Mouse (Mus musculus) kidney, postnatal 0 days (tissue): ENCODE measurements around the gene Med15. TPM values are rescaled to one million over a fixed set of nuclear protein-coding genes. Genes with fewer than 3 reads are reported as not detected.

Experiments used
- ATAC-seq: fragments of 200-750 bp; cut with Nextera tagmentation; replicated peaks from 2 replicates; pipeline ENCODE4 v1.8.0; 2017; ENCODE audit warnings: low read depth, moderate number of reproducible peaks, moderate TSS enrichment, moderate library complexity; ENCODE audit not compliant: low FRiP score
- DNase-seq: peaks from one replicate; pipeline ENCODE4 v3.0.0-alpha.2; 2016; ENCODE audit warnings: low spot score
- H3K27ac ChIP-seq: fragments of 300-500 bp; sonication (generic); 2 replicates; pipeline ENCODE4 v1.5.1; 2014; ENCODE audit warnings: mild to moderate bottlenecking
- H3K27me3 ChIP-seq: fragments of 300-500 bp; sonication (generic); 2 replicates; pipeline ENCODE4 v1.6.1; 2014; ENCODE audit warnings: low read length, mixed read lengths; ENCODE audit not compliant: insufficient read depth
- H3K36me3 ChIP-seq: fragments of 300-500 bp; sonication (generic); 2 replicates; pipeline ENCODE4 v1.6.1; 2014; ENCODE audit warnings: low read length, mixed read lengths; ENCODE audit not compliant: insufficient read depth
- H3K4me1 ChIP-seq: fragments of 300-500 bp; sonication (generic); replicated peaks from 2 replicates; pipeline ENCODE4 v1.6.1; 2014; ENCODE audit warnings: antibody characterized with exemption, low read length, mixed read lengths; ENCODE audit not compliant: insufficient read depth
- H3K4me2 ChIP-seq: fragments of 300-500 bp; sonication (generic); 2 replicates; pipeline ENCODE4 v1.6.1; 2014; ENCODE audit warnings: mild to moderate bottlenecking, low read length, moderate library complexity, mixed read lengths
- H3K4me3 ChIP-seq: fragments of 300-500 bp; sonication (generic); replicated peaks from 2 replicates; pipeline ENCODE4 v1.5.1; 2014; ENCODE audit warnings: low read depth, low read length
- H3K9ac ChIP-seq: fragments of 300-500 bp; sonication (generic); 2 replicates; pipeline ENCODE4 v1.6.1; 2014; ENCODE audit warnings: low read depth, low read length
- H3K9me3 ChIP-seq: fragments of 300-500 bp; sonication (generic); replicated peaks from 2 replicates; pipeline ENCODE4 v1.6.1; 2016; ENCODE audit warnings: low read length, inconsistent platforms, mixed read lengths
- CTCF ChIP-seq: IDR thresholded peaks from 2 replicates; pipeline ENCODE4 v1.5.1; 2016; ENCODE audit warnings: antibody characterized with exemption, low read depth, mild to moderate bottlenecking, moderate library complexity
- WGBS: fragments of 180-500 bp; shearing (Covaris S2); extraction: QIAGEN DNeasy Blood & Tissue Kit; methylation state at CpG from one replicate; pipeline ENCODE4 v1.1.7; 2014; 5-methylcytosine and 5-hydroxymethylcytosine counted together
- polyA plus RNA-seq: library from polyadenylated mRNA; unstranded; fragments of >200 nt; fragmentation: Nextera tagmentation; extraction: Ambion mirVana; gene quantifications from 2 replicates; pipeline ENCODE4 v1.2.1, GENCODE M21; 2015

Med15 gene
- polyA plus RNA-seq, 1 experiment from 2014 or later: 29.4 TPM

GRCm38 (mm10) chr16:17639951-17640350 lies 92.7 kb downstream of the Med15 start:
- Histone ChIP-seq H3K36me3 (peaks cover 52% of the 10 kb centered on the region), H3K9me3 (no peaks in the 10 kb centered on the region), H3K4me1 (no peaks in the 10 kb centered on the region), H3K27me3 (no peaks in the 10 kb centered on the region), H3K27ac (no peak overlapping the region), H3K4me2 (no peak overlapping the region), H3K4me3 (no peak overlapping the region), H3K9ac (no peak overlapping the region)
- WGBS: 92% methylated on average over 6 of the region's 6 CpGs
- ATAC-seq: no peak
- DNase-seq: no peak
- TF ChIP-seq CTCF: no peak

- Histone ChIP-seq H3K9ac (no peak overlapping the region), H3K4me3 (no peak overlapping the region), H3K36me3 (peaks cover 52% of the 10 kb centered on the region), H3K9me3 (no peaks in the 10 kb centered on the region), H3K27ac (no peak overlapping the region), H3K4me1 (no peaks in the 10 kb centered on the region), H3K27me3 (no peaks in the 10 kb centered on the region), H3K4me2 (no peak overlapping the region)
- WGBS: 95% methylated on average over 3 of the region's 3 CpGs
- TF ChIP-seq CTCF: no peak
- DNase-seq: no peak
- no peak for ATAC-seq
These were observed 93.6 kb downstream of the Med15 start for GRCm38 (mm10) chr16:17639081-17639480.

GRCm38 (mm10) chr16:17638036-17638628 lies 94.6 kb downstream of the Med15 start:
- Histone ChIP-seq H3K36me3 (peaks cover 52% of the 10 kb centered on the region), H3K27me3 (no peaks in the 10 kb centered on the region), H3K4me3 (no peak overlapping the region), H3K4me1 (no peaks in the 10 kb centered on the region), H3K27ac (no peak overlapping the region), H3K9me3 (no peaks in the 10 kb centered on the region), H3K9ac (no peak overlapping the region), H3K4me2 (no peak overlapping the region)
- no peak for DNase-seq
- 92% methylated on average over 9 of the region's 9 CpGs for WGBS
- TF ChIP-seq CTCF: no peak
- no peak for ATAC-seq

- WGBS: 87% methylated on average over 2 of the region's 2 CpGs
- Histone ChIP-seq H3K36me3 (peaks cover 52% of the 10 kb centered on the region), H3K27ac (no peak overlapping the region)
These were observed 95.1 kb downstream of the Med15 start for GRCm38 (mm10) chr16:17637610-17638009.

GRCm38 (mm10) chr16:17636904-17637303 lies 95.8 kb downstream of the Med15 start:
- Histone ChIP-seq H3K4me1 (no peaks in the 10 kb centered on the region), H3K9ac (no peak overlapping the region), H3K27me3 (no peaks in the 10 kb centered on the region), H3K36me3 (peaks cover 54% of the 10 kb centered on the region), H3K27ac (no peak overlapping the region), H3K4me3 (no peak overlapping the region), H3K4me2 (no peak overlapping the region), H3K9me3 (no peaks in the 10 kb centered on the region)
- WGBS: 74% methylated on average over 2 of the region's 2 CpGs
- DNase-seq: no peak
- no peak for ATAC-seq
- no peak for TF ChIP-seq CTCF

More at GRCm38 (mm10) chr16:17637610-17638009, 95.1 kb downstream of the Med15 start:
- no peak for ATAC-seq
- peak; percentile 25; the same call in 1 of the 2 replicates for TF ChIP-seq CTCF
- no peak overlapping the region for H3K4me2 ChIP-seq
- DNase-seq: no peak
- H3K9me3 ChIP-seq: no peaks in the 10 kb centered on the region
- no peak overlapping the region for H3K4me3 ChIP-seq
- H3K4me1 ChIP-seq: no peaks in the 10 kb centered on the region
- no peaks in the 10 kb centered on the region for H3K27me3 ChIP-seq
- no peak overlapping the region for H3K9ac ChIP-seq

- no peak for DNase-seq
- Histone ChIP-seq H3K9ac (no peak overlapping the region), H3K36me3 (peaks cover 44% of the 10 kb centered on the region), H3K4me3 (no peak overlapping the region), H3K27ac (no peak overlapping the region), H3K4me2 (no peak overlapping the region), H3K27me3 (no peaks in the 10 kb centered on the region), H3K9me3 (no peaks in the 10 kb centered on the region), H3K4me1 (no peaks in the 10 kb centered on the region)
- peak; percentile 18; the same call in 1 of the 2 replicates for TF ChIP-seq CTCF
- WGBS: 84% methylated on average over 8 of the region's 8 CpGs
- no peak for ATAC-seq
These were observed 99.1 kb downstream of the Med15 start for GRCm38 (mm10) chr16:17633481-17634181.
